10 mouse cellular contexts compared by ENCODE assay signal in the genomic region with DNA sequence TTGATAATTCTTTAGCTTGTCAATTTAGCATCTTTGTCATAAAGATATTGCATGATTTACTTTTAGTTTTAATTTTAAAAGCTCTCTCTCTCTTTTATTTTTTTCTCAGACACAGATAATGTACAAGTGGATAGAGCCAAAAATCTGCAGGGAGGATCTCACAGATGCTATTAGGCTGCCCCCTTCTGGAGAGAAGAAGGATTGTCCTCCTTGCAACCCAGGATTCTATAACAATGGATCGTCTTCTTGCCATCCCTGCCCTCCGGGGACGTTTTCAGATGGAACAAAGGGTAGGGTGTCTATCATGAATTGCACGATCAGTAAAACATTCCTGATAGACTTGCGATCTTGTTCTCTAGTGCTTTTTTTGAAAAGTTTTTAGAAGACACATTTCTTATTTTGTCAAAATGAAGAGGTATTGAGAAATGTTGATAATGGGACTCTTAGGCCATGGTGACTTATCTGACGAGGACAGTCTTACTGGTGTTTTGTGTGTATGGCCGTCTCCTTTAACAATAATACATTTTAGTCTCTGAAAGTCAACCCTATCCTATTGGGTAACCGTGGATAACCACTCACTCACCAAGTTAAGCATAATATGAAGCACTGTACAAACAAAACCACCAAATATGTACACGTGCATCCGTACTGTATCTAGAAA.
DNase-seq lines count a peak whose midpoint lies in the region; ATAC-seq and TF ChIP-seq lines count a peak whose summit lies in the region.
"Had no signal": no experiment of that assay in that cellular context is flagged by ENCODE, and none has a peak within 500 bp of the region (broad histone marks: within the 10 kb centered on the region; RNA-seq: fewer than 3 reads in every experiment).

No protein-coding gene starts in this region.

- no peak overlapping the region for H3K27ac ChIP-seq in hindbrain, embryonic 12.5 days
- H3K27ac ChIP-seq: embryonic facial prominence, embryonic 13.5 days; liver, embryonic 15.5 days had no signal

- peak; percentile 30; the same call in 1 of the 2 replicates for TF ChIP-seq CTCF in lung, adult 2 months (IDR thresholded peaks at IDR 0.05; ENCODE audit: insufficient read depth, low read length)

- H3K36me3 ChIP-seq in hindbrain, embryonic 12.5 days, result no peaks in the 10 kb centered on the region
- H3K36me3 ChIP-seq: embryonic facial prominence, embryonic 13.5 days; liver, embryonic 15.5 days had no signal

- no peak for TF ChIP-seq POLR2A in lung, adult 2 months (IDR thresholded peaks at IDR 0.05; ENCODE audit: borderline replicate concordance, extremely low read depth, low read depth, low read length)

- H3K4me2 ChIP-seq in hindbrain, embryonic 12.5 days (replicated peaks), result no peak overlapping the region
- H3K4me2 ChIP-seq: embryonic facial prominence, embryonic 13.5 days; liver, embryonic 15.5 days had no signal

- 49% methylated on average over 10 of the region's 10 CpGs for WGBS in hindbrain, embryonic 12.5 days
- WGBS in lung, adult 2 months, result 46% methylated on average over 10 of the region's 10 CpGs

- no peak overlapping the region for H3K9ac ChIP-seq in hindbrain, embryonic 12.5 days
- H3K9ac ChIP-seq: embryonic facial prominence, embryonic 13.5 days; liver, embryonic 15.5 days had no signal

- H3K27me3 ChIP-seq in hindbrain, embryonic 12.5 days, result no peaks in the 10 kb centered on the region
- H3K27me3 ChIP-seq: embryonic facial prominence, embryonic 13.5 days; liver, embryonic 15.5 days had no signal

- H3K9me3 ChIP-seq in hindbrain, embryonic 12.5 days (replicated peaks), result no peaks in the 10 kb centered on the region
- H3K9me3 ChIP-seq: embryonic facial prominence, embryonic 13.5 days; liver, embryonic 15.5 days had no signal

- peak; percentile 28 for DNase-seq in left cerebral cortex, adult 11 months (ENCODE audit: low spot score)
- no peak for DNase-seq in left cerebral cortex, adult 8-10 months (ENCODE audit: low spot score in 2 of 2)
- DNase-seq in R1 (ENCODE audit: low read depth, low spot score), result peak; percentile 64
- peak; percentile 12 for DNase-seq in lung, adult 2 months
- peak; percentile 13 for DNase-seq in retina, adult 2 months (ENCODE audit: low read depth, low spot score)
- DNase-seq in thymus, adult 18-20 months, result no peak

- ATAC-seq in common myeloid progenitor, adult 5-6 weeks (replicated peaks; ENCODE audit: low read depth, poor library complexity, severe bottlenecking), result peak; percentile 97
- peak; percentile 75 for ATAC-seq in hindbrain, embryonic 12.5 days (ENCODE audit: low FRiP score)

- H3K4me1 ChIP-seq in hindbrain, embryonic 12.5 days, result 0 out of 2 replicates have a peak, but pooled peaks cover 2% of the 10 kb centered on the region
- no peaks in the 10 kb centered on the region for H3K4me1 ChIP-seq in lung, adult 2 months (ENCODE audit: control insufficient read depth, insufficient read depth, low read length)
- H3K4me1 ChIP-seq: embryonic facial prominence, embryonic 13.5 days; liver, embryonic 15.5 days had no signal

- H3K4me3 ChIP-seq in hindbrain, embryonic 12.5 days, result no peak overlapping the region
- no peak overlapping the region for H3K4me3 ChIP-seq in lung, adult 2 months (replicated peaks; ENCODE audit: extremely low read depth, low read depth, low read length)
- H3K4me3 ChIP-seq: embryonic facial prominence, embryonic 13.5 days; liver, embryonic 15.5 days had no signal

Comparison
In these comparisons a context has a peak if more than half of its experiments do, and no peak if none do; other contexts are left out.
1. DNase-seq: peak in left cerebral cortex, adult 11 months (single experiment), R1 (single experiment), lung, adult 2 months (single experiment) and retina, adult 2 months (single experiment); none in left cerebral cortex, adult 8-10 months (0 of 2) and thymus, adult 18-20 months (0 of 2).